Mouse (Mus musculus) MEL (cell line): ENCODE measurements around the gene Glra1.

Experiments used
- GATA1 ChIP-seq: IDR thresholded peaks from 2 replicates; pipeline ENCODE4 v1.6.1; 2011; ENCODE audit warnings: low read depth, low read length, improper control_type of control experiment
- JUND ChIP-seq: IDR thresholded peaks from 2 replicates; pipeline ENCODE4 v1.6.1; 2011; ENCODE audit warnings: low read depth, mild to moderate bottlenecking, improper control_type of control experiment, low read length
- POLR2A ChIP-seq, 2 experiments: IDR thresholded peaks; 2 replicates each; pipeline ENCODE4 v1.6.1; 2011 to 2012; ENCODE audit warnings: low read length in 2 of 2, mild to moderate bottlenecking in 2 of 2, control low read depth in 1 of 2, improper control_type of control experiment in 1 of 2, low read depth in 1 of 2, moderate library complexity in 1 of 2; ENCODE audit not compliant: control insufficient read depth in 1 of 2, insufficient read depth in 1 of 2, poor library complexity in 1 of 2
- TAL1 ChIP-seq: IDR thresholded peaks from 2 replicates; pipeline ENCODE4 v1.6.1; 2012; ENCODE audit warnings: mild to moderate bottlenecking, inconsistent platforms, low read length, moderate library complexity, mixed read lengths
- USF2 ChIP-seq, 2 experiments: IDR thresholded peaks; 2 replicates each; pipeline ENCODE4 v1.6.1; 2011 to 2012; ENCODE audit warnings: improper control_type of control experiment in 2 of 2, low read length in 2 of 2, borderline replicate concordance in 1 of 2, inconsistent platforms in 1 of 2, low read depth in 1 of 2, mild to moderate bottlenecking in 1 of 2; ENCODE audit not compliant: insufficient read depth in 1 of 2

- TF ChIP-seq JUND (no peak), TAL1 (no peak), GATA1 (no peak), POLR2A (IDR thresholded peaks at IDR 0.05; ENCODE audit: control insufficient read depth in 1 of 2, insufficient read depth in 1 of 2, low read depth in 1 of 2, low read length in 2 of 2, poor library complexity in 1 of 2) (0 out of 4 replicates have a peak, but pooled peaks of 1 of the 2 experiments have one; percentile 20), USF2 (IDR thresholded peaks at IDR 0.05; ENCODE audit: borderline replicate concordance in 1 of 2, insufficient read depth in 1 of 2, low read depth in 1 of 2, low read length in 2 of 2) (no peak)
Observed at GRCm38 (mm10) chr11:55497885-55498284, 110.1 kb downstream of the Glra1 start.
